Mouse (Mus musculus) forebrain, embryonic 11.5 days (tissue): ENCODE measurements at regions not wholly inside any gene's neighbourhood (a gene's known extent, or its start where the extent isn't known, plus 50 kb on each side); places are given as distances from the start of the nearest gene placed in this dataset.

Experiments
- ATAC-seq: fragments of 200-750 bp; cut with Nextera tagmentation; replicated peaks from 2 replicates; pipeline ENCODE4 v1.8.0; 2017; ENCODE audit warnings: moderate TSS enrichment; ENCODE audit not compliant: low FRiP score
- DNase-seq: peaks from one replicate; pipeline ENCODE4 v3.0.0-alpha.2; 2017; ENCODE audit warnings: low spot score
- H3K27ac ChIP-seq: fragments of 300-500 bp; sonication (generic); 2 replicates; pipeline ENCODE4 v1.5.1; 2014; ENCODE audit warnings: low read depth, low read length
- H3K27me3 ChIP-seq: fragments of 300-500 bp; sonication (generic); 2 replicates; pipeline ENCODE4 v1.6.1; 2014; ENCODE audit warnings: mild to moderate bottlenecking, low read length, mixed read lengths; ENCODE audit not compliant: control insufficient read depth, insufficient read depth
- H3K36me3 ChIP-seq: fragments of 300-500 bp; sonication (generic); 2 replicates; pipeline ENCODE4 v1.6.1; 2014; ENCODE audit warnings: mild to moderate bottlenecking, low read length, moderate library complexity, mixed read lengths; ENCODE audit not compliant: control insufficient read depth, insufficient read depth
- H3K4me1 ChIP-seq: fragments of 300-500 bp; sonication (generic); replicated peaks from 2 replicates; pipeline ENCODE4 v1.6.1; 2014; ENCODE audit warnings: low read length, mixed read lengths; ENCODE audit not compliant: control insufficient read depth, insufficient read depth
- H3K4me2 ChIP-seq: fragments of 300-500 bp; sonication (generic); 2 replicates; pipeline ENCODE4 v1.6.1; 2014; ENCODE audit warnings: low read depth, mild to moderate bottlenecking, low read length, moderate library complexity, mixed read lengths; ENCODE audit not compliant: severe bottlenecking
- H3K4me3 ChIP-seq: fragments of 300-500 bp; sonication (generic); 2 replicates; pipeline ENCODE4 v1.5.1; 2014; ENCODE audit warnings: low read depth, low read length
- H3K9ac ChIP-seq: fragments of 300-500 bp; sonication (generic); 2 replicates; pipeline ENCODE4 v1.6.1; 2014; ENCODE audit warnings: low read length
- H3K9me3 ChIP-seq: fragments of 300-500 bp; sonication (generic); 2 replicates; pipeline ENCODE4 v1.6.1; 2016; ENCODE audit warnings: low read length, mixed read lengths; ENCODE audit not compliant: control insufficient read depth
- WGBS: fragments of 180-500 bp; shearing (Covaris S2); extraction: QIAGEN DNeasy Blood & Tissue Kit; methylation state at CpG from one replicate; pipeline ENCODE4 v1.1.7; 2014; 5-methylcytosine and 5-hydroxymethylcytosine counted together

DNA sequence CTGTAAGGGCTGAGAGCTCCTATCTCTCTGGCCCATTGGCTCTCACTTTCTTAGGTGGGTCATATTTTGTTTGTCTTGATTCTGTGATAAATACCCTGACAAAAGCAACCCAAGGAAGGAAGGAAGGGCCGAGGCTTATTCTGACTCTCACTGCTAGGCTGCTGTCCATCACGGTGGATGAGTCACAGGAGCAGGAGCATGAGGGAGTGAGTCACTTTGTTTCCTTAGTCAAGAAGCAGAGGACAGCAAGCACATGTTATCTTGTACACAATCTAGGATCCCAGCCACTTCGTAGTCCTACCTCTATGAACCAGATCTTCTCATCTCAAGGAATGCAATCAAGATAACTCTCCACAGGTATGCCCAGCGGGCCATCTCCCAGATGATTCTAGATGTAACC lies 69.9 kb downstream of the Atp6v1g3 start:
- DNase-seq (no peak), ATAC-seq (no peak)
- no peak overlapping the region for H3K9ac ChIP-seq
- no peak overlapping the region for H3K4me3 ChIP-seq
- no peak overlapping the region for H3K4me2 ChIP-seq
- no peaks in the 10 kb centered on the region for H3K27me3 ChIP-seq
- WGBS, result 88% methylated on average over 4 of the region's 4 CpGs
- no peaks in the 10 kb centered on the region for H3K36me3 ChIP-seq
- H3K9me3 ChIP-seq, result no peaks in the 10 kb centered on the region
- 0 out of 2 replicates have a peak, but pooled peaks cover 2% of the 10 kb centered on the region for H3K4me1 ChIP-seq
- H3K27ac ChIP-seq, result no peak overlapping the region

DNA sequence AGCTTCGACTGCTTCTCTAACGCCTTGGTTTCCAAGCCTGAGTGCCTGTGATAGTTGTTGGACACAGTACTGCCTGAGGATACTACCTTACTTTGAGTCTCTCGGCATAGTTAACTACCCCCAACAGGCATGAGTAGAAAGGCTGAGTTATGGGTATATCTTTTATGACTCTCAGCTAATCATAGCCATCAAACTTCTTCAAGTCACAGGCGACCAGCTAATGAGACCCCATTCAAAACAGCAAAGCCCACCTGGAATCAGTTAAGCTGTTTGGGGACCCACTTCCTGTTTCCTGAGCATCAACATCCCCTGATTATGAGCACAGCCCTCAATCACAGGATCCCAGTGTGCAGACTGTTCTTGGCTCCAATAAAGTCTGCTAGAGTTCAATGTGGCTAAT lies 71.4 kb downstream of the Atp6v1g3 start:
- 0 out of 2 replicates have a peak, but pooled peaks cover 2% of the 10 kb centered on the region for H3K4me1 ChIP-seq
- H3K36me3 ChIP-seq, result no peaks in the 10 kb centered on the region
- H3K4me3 ChIP-seq, result no peak overlapping the region
- no peak overlapping the region for H3K9ac ChIP-seq
- DNase-seq (no peak), ATAC-seq (no peak)
- no peaks in the 10 kb centered on the region for H3K9me3 ChIP-seq
- WGBS, result 83% methylated on average over 4 of the region's 4 CpGs
- H3K27me3 ChIP-seq, result no peaks in the 10 kb centered on the region
- H3K27ac ChIP-seq, result no peak overlapping the region
- no peak overlapping the region for H3K4me2 ChIP-seq

DNA sequence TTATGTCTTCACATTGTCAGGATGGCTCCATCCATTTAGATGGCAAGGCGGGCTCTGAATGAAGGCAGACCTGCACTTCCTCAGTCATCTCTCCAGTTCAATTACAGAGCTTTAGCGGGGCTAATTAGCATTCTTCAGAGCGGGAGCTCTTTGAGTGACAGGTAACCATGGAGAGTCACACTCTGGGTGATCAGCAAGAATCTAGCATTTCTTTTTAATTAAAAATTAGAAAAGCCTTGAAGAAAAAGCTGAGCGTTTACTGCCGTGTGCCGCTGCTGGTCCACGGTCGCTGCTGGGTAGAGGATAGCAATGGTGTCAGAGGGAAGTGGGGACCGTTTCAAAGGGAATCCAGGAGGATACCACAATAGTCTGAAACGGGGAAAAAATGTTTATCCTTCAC lies 72.5 kb downstream of the Atp6v1g3 start:
- ATAC-seq (peak; percentile 93), DNase-seq (peak; percentile 65)
- H3K36me3 ChIP-seq, result no peaks in the 10 kb centered on the region
- no peaks in the 10 kb centered on the region for H3K9me3 ChIP-seq
- 0 out of 2 replicates have a peak overlapping the region, but pooled peaks have one; percentile 10 for H3K4me3 ChIP-seq
- WGBS, result 12% methylated on average over 10 of the region's 10 CpGs
- peak overlapping the region; percentile 74 for H3K27ac ChIP-seq
- H3K4me2 ChIP-seq, result peak overlapping the region; percentile 40; the same call in 1 of the 2 replicates
- H3K27me3 ChIP-seq, result no peaks in the 10 kb centered on the region
- peak overlapping the region; percentile 30 for H3K9ac ChIP-seq
- H3K4me1 ChIP-seq, result 0 out of 2 replicates have a peak, but pooled peaks cover 2% of the 10 kb centered on the region

DNA sequence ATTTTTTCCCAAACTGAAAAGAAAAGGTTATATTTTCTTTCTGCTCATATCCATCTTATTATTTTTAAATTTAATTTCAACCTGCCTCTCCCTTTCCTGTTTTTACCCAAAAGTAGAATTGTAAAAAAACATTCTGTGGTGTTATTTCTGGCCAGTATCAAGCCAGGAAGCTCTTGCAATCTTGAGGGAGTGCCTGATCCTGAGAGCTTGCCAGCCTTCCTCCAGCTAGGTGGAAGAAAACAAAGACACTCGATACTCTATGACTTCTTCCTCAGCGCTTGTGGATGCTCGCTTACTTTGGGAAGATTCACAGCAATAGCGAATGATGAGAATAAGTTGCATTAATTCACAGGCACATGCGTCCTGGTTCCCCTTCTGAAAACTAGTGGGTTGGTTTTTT lies 73.4 kb downstream of the Atp6v1g3 start:
- H3K36me3 ChIP-seq, result no peaks in the 10 kb centered on the region
- no peak overlapping the region; the same call in 1 of the 2 replicates for H3K27ac ChIP-seq
- H3K9ac ChIP-seq, result no peak overlapping the region
- 0 out of 2 replicates have a peak, but pooled peaks cover 2% of the 10 kb centered on the region for H3K4me1 ChIP-seq
- 76% methylated on average over 5 of the region's 5 CpGs for WGBS
- H3K27me3 ChIP-seq, result no peaks in the 10 kb centered on the region
- DNase-seq, result no peak
- no peaks in the 10 kb centered on the region for H3K9me3 ChIP-seq
- ATAC-seq, result no peak
- H3K4me3 ChIP-seq, result no peak overlapping the region
- H3K4me2 ChIP-seq, result no peak overlapping the region

DNA sequence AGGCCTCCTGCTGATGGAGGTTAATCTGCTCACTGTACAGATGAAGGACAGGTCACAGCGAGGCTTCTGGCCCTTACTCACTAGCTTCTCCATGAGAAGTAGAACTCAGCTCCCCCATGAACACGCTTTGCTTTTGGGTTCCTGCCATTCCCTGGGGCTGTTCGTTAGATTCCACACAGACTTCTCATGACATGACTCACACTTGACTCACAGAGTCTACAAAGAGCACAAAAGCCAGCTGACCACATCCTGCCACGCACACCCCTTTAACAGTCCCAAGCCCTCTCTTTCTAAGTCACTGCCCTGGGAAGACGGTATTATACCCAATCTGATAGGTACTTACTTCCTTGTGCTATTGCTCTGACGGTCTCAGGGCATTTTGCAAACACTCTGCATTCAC lies 74.9 kb downstream of the Atp6v1g3 start:
- no peak overlapping the region for H3K4me3 ChIP-seq
- no peaks in the 10 kb centered on the region for H3K27me3 ChIP-seq
- H3K9ac ChIP-seq, result no peak overlapping the region
- no peaks in the 10 kb centered on the region for H3K9me3 ChIP-seq
- H3K36me3 ChIP-seq, result no peaks in the 10 kb centered on the region
- 0 out of 2 replicates have a peak, but pooled peaks cover 2% of the 10 kb centered on the region for H3K4me1 ChIP-seq
- H3K4me2 ChIP-seq, result no peak overlapping the region
- peak overlapping the region; percentile 7; the same call in 1 of the 2 replicates for H3K27ac ChIP-seq
- WGBS, result 56% methylated on average over 6 of the region's 6 CpGs
- ATAC-seq (no peak), DNase-seq (no peak)

DNA sequence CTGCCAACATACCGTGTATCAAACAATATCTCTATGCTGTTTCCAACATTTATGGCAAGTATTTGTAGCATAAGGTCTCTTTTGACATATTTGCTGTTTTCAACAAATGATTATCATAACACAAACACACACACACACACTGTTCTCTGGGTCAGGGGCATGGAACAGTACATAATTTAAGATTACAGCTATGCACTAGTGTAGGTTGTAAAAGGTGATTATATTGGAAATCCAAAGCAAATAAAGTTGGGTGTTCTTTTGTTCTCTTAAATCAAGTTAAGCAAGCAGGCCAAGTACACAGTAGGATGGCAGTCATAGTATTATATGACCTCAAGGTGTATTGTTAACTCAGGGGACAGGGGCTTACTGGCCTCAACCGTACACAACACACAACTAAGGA lies 75.6 kb downstream of the Atp6v1g3 start:
- DNase-seq (no peak), ATAC-seq (no peak)
- H3K36me3 ChIP-seq, result no peaks in the 10 kb centered on the region
- H3K4me2 ChIP-seq, result no peak overlapping the region
- no peaks in the 10 kb centered on the region for H3K9me3 ChIP-seq
- H3K27ac ChIP-seq, result no peak overlapping the region
- 91% methylated on average over 2 of the region's 2 CpGs for WGBS
- H3K9ac ChIP-seq, result no peak overlapping the region
- H3K4me1 ChIP-seq, result 0 out of 2 replicates have a peak, but pooled peaks cover 2% of the 10 kb centered on the region
- H3K27me3 ChIP-seq, result no peaks in the 10 kb centered on the region
- no peak overlapping the region for H3K4me3 ChIP-seq

DNA sequence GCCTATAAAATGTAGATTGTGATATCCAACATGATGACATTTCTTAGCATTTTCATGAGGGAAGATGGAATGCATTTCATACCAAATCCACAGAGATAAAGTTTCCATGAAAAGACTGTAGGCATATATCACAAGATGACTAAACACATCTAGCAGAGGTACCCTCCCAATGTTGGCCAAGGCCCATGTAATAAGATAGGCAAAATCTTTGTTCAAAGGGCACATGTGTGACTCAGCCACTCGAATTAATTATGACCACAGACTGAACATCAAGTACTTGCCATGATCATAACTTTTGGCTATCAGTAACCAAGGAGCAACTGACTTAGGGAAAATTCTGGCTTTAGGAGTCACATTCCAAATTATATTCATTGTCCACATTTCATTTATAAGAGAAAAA lies 82.9 kb downstream of the Atp6v1g3 start:
- Histone ChIP-seq H3K4me3 (no peak overlapping the region), H3K36me3 (no peaks in the 10 kb centered on the region), H3K27ac (no peak overlapping the region), H3K9ac (no peak overlapping the region), H3K27me3 (no peaks in the 10 kb centered on the region), H3K4me2 (no peak overlapping the region), H3K4me1 (no peaks in the 10 kb centered on the region), H3K9me3 (no peaks in the 10 kb centered on the region)
- ATAC-seq (no peak), DNase-seq (no peak)
- 75% methylated on average over 1 of the region's 1 CpGs for WGBS

DNA sequence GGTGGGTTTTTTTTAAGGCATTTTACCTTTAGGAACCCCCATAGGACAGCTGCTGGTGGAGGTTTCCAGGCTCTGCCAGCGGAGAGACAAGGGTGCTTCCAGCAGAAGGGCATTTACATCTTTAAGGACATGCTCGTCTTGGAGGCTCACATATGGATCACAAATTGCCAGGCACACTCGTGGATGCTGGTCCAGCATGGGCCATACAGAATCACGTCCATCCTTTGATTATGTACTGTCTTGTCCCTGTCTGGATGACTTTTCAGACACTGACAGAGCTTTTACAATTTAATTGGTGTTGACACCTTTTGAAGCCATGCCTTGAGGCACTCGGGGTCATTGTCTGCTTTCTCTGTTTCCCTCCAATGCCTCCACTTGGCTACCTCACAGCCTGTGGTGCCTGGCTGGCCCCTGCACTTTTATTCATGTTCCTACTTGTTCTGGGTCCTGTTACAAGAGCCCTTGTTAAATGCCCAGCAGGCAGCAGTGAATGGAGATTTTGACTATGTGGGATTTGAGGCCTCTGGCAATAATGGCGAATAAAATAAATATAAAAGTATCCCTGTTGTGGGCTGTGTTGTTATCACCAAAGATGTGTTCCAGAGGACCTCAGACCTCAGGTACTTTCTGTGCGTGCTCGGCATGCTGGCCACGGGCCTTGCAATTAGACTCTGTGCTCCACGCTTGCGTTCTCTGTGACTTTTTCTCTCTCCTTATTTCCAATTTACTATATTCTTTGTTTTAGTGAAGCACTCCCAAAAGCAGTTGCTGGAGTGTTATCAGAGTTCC lies 89.3 kb downstream of the Atp6v1g3 start:
- no peaks in the 10 kb centered on the region for H3K9me3 ChIP-seq
- 67% methylated on average over 11 of the region's 11 CpGs for WGBS
- H3K9ac ChIP-seq, result no peak overlapping the region
- H3K4me1 ChIP-seq, result no peaks in the 10 kb centered on the region; the same call in 1 of the 2 replicates
- H3K27me3 ChIP-seq, result no peaks in the 10 kb centered on the region
- ATAC-seq, result no peak; the same call in 1 of the 2 replicates
- H3K27ac ChIP-seq, result no peak overlapping the region
- no peaks in the 10 kb centered on the region for H3K36me3 ChIP-seq
- no peak overlapping the region for H3K4me2 ChIP-seq
- DNase-seq, result no peak
- no peak overlapping the region for H3K4me3 ChIP-seq
